Mouse (Mus musculus): ENCODE results near the gene Mettl7a3.
"Not testable (repeated sequence)": the region's sequence is repeated elsewhere in the genome, so short reads cannot be mapped to it uniquely, and the experiment has no call there.

Mettl7a3 gene

DNA sequence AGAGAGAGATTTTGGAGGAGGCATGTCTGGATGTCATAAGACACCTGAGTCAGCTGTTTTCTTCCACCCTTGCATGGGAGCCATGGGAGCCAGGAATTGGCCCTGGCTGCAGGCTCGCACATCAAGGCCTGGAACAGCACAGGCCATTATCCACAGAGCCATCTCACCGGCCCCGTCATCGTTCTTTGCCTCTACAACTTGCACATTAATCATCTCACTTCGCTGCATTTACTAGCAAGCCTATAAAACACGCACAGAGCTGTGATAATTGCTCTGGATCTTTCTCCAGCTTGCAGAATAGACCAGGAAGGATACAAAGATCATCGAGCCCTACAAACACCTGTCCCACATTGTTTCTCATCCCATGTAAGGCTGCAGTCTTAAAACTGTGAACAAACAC, 4.0 kb upstream of the Mettl7a3 start:
- no peak for DNase-seq (ENCODE audit: low read depth)

DNA sequence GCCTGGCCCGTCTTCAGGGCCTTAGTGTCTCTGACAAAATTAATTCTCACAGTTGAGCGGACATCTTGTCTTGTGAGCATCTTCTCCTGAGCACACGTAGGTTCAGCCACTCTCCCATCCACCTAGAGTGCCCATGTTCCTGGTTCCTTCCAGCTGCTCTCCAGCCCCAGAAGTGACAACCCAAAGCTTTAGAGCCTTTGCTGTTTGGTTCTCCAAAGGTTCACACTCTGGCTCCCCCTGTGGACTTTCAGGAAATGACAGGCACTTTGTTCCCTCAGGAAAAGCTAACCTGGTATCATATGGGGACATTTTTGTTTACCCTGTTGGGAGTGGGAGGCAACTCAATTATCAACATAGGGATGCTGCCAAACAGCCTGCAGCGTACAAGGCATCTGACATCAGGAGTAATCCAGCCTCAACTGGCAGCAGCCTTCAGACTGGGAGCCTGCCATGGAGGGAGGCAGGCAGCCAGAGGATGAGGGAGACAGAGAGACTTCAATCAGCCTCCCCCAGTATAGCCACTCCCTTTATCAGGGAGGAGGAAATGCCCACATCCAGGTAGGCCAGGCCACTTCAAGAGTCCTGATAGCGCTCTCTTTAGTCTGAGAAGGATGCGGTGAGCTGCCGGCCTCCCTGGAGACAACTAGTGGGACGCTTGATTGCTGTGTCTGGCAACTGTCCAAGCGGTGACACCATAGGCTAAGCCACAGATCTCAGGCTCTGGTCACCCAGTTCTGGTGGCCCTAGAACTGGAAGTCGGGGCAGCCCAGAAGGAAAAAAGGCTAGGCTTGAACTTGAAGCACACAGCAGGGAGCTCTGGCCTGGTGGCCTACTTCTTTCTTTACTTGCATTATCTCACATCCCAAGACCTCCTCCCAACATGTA, 2.4 kb upstream of the Mettl7a3 start:
- DNase-seq (ENCODE audit: low read depth): not testable (repeated sequence)

DNA sequence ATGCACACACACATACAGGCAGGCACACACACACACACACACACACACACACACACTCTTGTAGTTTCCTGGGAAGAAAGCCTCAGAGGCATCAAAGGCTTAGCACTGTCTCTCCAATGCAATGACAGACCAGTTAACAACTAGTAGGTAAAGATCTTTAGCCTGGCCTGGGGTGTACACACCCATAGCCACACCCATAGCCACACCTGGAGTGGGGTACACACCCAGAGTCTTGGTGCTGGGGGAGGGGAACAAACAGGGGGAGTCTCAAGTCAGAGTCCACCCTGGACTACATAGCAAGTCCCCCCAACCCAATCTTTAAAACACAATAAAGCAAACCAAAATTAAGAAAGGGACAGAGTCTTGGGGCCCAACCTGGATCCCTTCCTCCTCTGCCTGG, 2.6 kb downstream of the Mettl7a3 start:
- not testable (repeated sequence) for DNase-seq (ENCODE audit: low read depth)

DNA sequence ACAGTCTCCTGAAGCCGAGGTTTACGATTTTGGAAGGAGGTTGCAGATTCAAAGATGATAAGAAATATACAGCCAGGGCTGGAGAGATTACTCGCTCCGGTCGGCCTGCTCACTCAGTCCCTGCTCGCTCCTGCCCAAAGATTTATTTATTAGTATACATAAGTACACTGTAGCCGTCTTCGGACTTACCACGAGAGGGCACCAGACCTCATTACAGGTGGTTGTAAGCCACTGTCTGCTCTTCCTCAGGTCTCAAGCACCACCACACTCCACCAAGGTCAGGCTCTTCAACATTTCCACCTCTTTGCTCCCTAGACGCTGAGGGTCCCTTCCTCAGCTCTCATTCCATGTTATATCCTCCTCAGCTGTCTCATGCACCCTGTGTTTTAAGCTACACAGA, 3.1 kb downstream of the Mettl7a3 start:
- DNase-seq (ENCODE audit: low read depth): peak; percentile 63

DNA sequence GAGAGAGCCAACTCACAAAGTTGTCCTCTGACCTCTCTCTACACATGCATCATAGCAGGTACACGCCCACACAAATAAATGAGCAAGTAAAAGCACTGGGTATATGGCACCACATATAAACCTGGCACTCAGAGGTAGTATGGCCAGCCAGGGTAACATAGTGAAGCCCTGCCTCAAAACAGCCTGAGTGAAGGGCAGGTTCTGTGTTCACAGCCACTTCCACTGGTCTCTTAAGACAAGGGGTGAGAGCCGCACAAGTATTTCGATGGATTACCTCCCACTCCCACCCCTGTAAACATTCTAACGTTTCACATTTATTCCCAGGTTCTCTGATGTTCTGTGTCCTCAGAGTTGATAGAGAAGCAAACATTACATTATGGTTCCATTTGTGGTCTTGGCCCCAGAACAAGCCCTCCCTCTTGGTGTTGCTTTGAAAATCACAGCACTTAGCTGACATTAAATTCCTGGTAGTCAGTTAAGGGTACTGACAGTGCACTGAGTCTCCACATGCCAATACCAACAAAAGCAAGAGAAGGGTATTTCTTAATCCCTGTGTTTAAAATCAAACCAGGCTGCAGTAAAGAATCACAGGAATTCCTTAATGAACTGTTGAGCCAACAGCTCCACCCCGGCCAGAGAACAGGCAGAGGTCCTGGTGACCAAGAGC, 6.7 kb downstream of the Mettl7a3 start:
- not testable (repeated sequence) for DNase-seq (ENCODE audit: low read depth)

DNA sequence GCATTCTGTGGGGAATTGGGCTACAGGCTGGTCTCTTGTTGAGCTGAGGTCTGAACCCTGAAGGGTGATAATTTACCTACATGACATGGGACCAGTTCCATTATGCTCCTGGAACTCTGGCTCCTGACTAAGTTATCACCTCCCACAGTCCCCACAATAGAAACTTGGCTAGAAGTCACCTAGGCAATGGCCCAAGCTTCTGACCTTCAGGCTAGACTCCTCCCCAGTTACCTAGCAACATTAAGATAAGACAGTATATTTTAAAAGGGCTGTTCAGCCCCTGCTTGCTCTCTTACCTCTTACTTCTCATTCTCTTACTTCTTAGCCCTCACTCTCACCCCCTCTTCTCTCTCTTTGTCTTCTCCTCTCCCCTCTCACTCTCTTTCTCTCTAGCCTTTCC, 10.8 kb downstream of the Mettl7a3 start:
- DNase-seq (ENCODE audit: low read depth): no peak

DNA sequence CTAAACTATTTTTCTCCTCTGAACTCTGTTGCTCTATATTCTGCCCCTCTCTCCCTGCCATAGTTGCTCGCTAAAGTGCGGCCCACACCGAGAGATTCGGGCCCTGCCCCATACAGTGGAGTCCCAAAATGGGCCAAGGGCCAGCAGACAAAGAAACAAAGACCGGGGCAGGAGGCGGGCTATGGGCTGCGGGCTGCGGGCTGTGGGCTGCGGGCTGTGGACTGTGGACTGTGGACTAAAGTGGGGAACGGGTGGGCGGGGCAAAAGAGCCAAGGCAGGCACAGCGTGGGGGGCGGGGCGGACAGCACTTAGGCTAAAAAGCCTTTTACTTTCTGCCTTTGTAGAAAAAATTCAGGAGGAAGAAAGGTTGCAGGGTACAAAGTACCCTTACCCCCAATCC, 12.0 kb downstream of the Mettl7a3 start:
- DNase-seq (ENCODE audit: low read depth): no peak

DNA sequence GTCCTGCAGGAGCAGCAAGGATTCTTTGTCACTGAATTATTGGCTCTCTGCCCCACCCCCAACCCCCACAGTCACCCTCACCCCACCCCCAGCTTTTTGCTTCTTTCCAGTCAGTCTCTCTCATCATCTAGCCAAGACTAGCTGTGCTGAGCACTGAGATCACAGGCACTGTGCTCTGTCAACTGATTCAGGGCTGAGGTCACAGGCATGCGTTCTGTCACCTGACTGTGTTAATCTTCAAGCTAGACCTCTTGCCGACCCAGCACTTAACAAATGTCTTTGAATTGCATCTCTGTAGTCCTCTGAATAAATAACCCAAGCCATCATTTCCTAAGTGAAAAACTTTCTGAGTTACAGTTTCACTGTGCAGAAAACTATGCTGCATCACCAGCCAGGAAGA, 14.8 kb downstream of the Mettl7a3 start:
- no peak for DNase-seq (ENCODE audit: low read depth)

DNA sequence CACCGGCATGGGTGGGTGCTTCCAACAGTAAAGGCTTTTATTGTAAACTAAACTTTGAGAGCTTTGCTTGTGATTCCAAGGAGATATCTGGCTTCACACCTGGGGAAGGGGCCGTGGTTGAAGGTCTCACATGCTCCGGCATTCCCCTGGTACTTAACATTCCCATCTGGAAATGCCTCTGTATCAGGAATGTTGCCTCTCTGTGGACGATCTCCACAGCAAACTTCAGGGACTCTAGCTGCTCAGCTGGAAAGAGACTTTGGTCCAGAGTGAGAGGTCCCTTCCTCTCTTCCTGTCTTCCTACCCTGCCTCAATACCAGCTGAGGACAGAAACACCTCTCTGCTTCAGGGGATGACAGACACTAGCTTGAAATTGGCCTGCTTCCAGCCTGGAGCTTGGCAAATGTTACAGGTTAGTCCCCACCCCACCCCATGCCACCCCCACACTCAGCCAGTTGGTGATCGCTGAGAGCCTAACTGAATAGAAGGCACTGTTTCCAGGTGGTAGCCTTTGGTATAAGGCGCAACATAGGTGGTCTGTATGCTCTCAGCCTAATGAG, 16.9 kb downstream of the Mettl7a3 start:
- DNase-seq (ENCODE audit: low read depth): no peak

DNA sequence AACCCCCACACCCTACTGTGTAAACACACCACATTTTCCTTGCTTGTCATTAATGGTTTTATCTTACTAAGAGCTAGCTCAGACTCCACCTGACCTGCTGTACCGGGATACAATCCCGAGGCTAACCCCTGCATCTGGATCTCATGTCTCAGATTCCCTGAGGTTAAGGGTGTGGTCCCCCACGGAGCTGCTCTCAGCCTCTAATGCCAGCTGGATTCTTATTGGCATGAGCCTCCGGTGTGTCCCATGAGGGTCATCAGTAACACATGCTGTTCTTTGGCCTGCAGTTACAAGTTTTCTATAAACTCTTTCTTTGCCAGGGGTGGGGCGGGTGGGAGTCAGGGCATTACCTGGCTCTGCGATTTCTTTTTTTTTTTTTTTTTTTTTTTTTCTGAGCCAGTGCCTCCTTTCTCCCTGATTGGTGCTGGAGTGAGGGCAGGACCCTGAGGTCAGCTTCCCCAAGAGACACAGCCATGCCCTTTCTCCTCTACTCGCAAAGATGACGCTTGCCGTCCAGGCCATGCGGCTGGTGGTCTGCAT, 18.1 kb downstream of the Mettl7a3 start, which contains the start of the genes Methig1 and Mettl7a2:
TSS of gene Methig1 (plus strand) at position 439 of the 540 bp plus-strand sequence.
TSS of gene Mettl7a2 (plus strand) at position 490 of the 540 bp plus-strand sequence.
- DNase-seq (ENCODE audit: low read depth): no peak

DNA sequence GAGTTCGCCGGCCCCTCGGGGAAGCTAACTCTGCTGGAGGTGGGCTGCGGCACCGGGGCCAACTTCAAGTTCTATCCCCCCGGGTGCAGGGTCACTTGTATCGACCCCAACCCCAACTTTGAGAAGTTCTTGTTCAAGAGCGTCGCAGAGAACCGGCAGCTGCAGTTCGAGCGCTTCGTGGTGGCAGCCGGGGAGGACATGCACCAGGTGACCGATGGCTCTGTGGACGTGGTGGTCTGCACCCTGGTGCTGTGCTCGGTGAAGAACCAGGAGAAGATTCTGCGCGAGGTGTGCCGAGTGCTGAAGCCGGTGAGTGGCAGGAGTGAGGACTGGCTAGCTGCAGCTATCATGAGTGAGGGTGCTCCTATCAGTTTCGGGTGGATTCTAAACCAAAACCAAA, 18.7 kb downstream of the Mettl7a3 start:
- not testable (repeated sequence) for DNase-seq (ENCODE audit: low read depth)

DNA sequence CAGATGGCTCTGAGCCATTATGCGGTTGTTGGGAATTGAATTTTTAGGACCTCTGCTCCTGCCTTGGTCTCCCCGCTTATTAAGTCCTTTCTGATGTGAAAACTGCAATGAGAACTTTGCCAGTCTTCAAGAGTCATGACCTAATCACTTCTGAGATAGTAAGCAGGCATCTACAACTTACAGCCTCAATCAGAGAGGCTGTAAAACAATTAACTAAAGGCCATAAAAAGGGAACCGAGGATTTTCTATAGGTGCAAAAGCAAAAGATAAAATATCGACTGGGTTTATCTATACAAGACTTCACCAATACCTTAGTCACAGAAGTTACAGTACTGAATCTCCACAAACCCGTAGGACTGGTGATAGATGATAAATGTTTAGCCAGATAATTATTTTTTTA, 21.1 kb downstream of the Mettl7a3 start:
- no peak for DNase-seq (ENCODE audit: low read depth)

DNA sequence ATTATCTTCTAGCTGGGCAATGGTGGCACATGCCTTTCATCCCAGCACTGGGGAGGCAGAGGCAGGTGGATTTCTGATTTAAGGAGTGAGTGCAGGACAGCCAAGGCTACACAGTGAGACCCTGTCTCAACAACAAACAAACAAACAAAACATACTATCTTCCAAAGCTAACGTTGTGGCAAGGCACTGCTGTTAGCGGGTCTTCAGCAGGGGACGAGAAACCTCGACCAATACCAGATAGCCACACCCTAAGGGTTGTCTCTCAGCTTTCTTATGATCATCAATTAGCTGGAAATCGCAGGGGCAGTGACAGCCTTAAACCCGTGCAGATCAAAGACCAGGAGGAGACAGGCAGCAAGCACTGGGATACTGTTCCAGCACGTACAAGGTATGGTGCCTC, 29.5 kb downstream of the Mettl7a3 start, which contains the start of gene Higd1c:
TSS of gene Higd1c (plus strand) at position 301 of the 400 bp plus-strand sequence.
- DNase-seq (ENCODE audit: low read depth): no peak

DNA sequence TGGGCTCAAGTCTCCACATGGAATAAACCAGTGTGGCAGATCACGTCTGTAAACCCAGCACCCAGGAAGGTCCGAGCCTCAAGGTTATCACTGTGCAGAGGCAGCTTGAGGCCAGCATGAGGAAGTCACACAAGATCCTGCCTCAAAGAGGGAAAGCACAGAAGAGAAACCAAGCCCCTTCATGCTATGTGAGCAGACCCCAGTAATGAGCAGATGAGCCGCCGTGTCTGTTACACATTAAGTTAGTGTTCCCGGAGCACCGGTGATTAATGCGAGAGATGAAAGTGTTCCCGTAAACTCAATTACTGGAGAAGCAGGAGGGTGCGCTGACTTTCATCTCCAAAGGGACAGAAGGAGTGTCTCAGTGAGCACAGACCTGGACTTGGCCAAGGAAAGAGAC, 31.2 kb downstream of the Mettl7a3 start:
- not testable (repeated sequence) for DNase-seq (ENCODE audit: low read depth)

DNA sequence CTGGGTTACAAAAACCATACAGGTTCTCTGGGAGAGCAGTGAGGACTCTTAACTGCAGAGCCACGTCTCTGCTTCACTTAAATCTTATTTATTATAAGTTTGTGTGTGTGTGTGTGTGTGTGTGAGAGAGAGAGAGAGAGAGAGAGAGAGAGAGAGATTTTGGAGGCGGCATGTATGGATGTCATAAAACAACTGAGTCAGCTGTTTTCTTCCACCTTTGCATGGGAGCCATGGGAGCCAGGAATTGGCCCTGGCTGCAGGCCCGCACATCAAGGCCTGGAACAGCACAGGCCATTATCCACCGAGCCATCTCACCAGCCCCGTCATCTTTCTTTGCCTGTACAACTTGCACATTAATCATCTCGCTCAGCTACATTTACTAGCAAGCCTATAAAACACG, 32.4 kb downstream of the Mettl7a3 start:
- no peak for DNase-seq (ENCODE audit: low read depth)

DNA sequence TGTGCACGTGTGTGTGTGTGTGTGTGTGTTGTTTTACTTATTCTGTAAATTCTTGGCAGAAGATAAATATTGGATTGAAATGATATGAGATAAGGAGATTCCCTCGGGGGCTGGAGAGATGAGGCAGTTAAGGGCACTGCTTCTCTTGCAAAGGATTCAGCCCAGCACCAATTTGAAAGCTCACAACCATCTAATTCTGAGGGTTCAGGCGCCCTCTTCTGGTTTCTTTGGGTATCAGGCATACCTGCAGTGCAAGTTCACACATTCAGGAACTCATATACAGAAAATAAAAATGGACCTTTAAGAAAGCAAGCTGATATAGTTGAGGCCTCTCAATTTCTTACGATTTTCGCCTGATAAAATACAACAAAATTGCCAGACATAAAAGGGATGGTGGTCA, 40.3 kb downstream of the Mettl7a3 start:
- DNase-seq (ENCODE audit: low read depth): peak; percentile 65

DNA sequence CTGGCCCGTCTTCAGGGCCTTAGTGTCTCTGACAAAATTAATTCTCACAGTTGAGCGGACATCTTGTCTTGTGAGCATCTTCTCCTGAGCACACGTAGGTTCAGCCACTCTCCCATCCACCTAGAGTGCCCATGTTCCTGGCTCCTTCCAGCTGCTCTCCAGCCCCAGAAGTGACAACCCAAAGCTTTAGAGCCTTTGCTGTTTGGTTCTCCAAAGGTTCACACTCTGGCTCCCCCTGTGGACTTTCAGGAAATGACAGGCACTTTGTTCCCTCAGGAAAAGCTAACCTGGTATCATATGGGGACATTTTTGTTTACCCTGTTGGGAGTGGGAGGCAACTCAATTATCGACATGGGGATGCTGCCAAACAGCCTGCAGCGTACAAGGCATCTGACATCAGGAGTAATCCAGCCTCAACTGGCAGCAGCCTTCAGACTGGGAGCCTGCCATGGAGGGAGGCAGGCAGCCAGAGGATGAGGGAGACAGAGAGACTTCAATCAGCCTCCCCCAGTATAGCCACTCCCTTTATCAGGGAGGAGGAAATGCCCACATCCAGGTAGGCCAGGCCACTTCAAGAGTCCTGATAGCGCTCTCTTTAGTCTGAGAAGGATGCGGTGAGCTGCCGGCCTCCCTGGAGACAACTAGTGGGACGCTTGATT, 43.2 kb downstream of the Mettl7a3 start:
- not testable (repeated sequence) for DNase-seq (ENCODE audit: low read depth)

DNA sequence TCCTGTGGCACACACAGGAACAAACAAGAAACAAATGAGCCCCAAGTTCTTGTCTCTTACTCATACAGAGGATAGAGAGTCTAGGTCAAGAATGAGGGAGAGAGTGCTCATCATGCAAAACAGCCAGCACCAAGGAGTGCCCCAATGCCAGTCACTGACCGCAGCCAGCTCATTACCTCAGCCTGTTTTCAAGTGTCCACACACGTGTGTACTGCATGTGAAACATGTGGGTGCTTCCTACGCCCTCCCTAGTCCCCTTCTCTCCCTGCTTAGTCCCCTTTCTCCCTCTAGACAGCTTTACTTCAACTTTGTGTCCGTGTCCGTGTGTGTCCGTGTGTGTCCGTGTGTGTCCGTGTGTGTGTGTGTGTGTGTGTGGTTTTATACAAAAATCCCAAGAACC, 44.9 kb downstream of the Mettl7a3 start:
- DNase-seq (ENCODE audit: low read depth): no peak

DNA sequence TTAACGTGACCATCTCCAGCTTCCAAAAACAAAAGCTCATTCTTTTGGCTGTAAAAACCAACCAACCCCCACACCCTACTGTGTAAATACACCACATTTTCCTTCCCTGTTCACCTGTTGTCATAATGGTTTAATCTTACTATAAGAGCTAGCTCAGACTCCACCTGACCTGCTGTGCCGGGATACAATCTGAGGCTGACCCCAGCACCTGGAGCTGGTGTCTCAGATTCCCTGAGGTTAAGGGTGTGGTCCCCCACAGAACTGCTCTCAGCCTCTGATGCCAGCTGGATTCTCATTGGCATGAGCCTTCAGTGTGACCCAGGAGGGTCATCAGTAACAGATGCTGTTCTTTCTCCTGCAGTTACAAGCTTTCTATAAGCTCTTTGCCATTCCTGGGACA, 45.4 kb downstream of the Mettl7a3 start:
- no peak for DNase-seq (ENCODE audit: low read depth)

DNA sequence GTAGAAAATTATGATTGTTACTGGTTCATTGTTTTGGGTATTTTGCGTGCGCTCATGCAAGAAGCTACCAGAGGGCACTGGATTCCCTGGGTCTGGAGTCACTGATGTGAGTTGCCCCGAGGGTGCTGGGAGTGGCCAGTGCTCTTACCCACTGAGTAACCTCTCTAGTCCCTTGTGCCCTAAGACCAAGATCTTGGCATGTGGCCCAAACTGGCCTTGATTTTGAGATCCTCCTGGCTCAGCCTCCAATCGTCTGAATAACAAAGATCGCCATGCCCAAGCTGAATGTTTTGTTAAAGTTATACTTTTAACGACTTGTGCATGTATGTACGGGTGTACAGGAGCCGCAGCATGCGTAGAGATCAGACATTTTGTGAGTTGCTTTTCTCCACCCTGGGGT, 51.0 kb downstream of the Mettl7a3 start:
- no peak for DNase-seq (ENCODE audit: low read depth)

DNA sequence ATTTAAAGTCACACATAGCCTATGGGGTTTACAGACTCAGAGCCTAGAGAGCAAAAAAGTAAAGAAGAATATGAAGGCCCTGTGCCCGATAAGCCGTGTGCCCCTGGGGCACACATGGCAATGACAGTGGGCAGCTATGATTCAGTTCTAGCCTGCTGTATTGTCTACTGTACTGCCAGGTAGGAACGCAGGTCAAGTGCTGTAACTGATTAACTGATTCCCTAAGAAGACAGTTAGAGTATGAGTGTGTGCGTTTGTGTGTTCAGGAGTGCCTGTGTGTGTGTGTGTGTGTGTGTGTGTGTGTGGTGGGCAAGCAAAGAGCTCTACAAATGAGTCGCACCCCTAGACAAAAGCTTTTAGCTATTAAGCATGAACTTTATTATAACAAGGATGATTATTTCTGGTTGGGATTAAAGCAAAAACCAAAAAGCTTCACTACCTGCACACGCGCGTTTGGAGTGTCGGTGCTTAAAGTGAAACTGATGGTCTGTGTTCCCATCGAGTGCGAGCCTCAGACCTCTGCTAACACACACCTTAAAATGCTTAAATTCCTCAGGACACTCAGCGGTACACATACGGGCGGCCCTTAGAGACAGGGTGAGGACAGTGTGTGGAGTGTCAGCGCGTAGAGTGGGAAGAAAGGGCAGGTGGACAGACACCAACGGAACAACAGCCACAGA, 53.0 kb downstream of the Mettl7a3 start:
- no peak for DNase-seq (ENCODE audit: low read depth)

Measured in induced T-regulatory cell, adult 2 months (primary cell).